Mouse (Mus musculus): ENCODE results near the gene Fam167b. TPM values are rescaled to one million over a fixed set of nuclear protein-coding genes. Genes with fewer than 3 reads are reported as not detected.

Gene Fam167b
- polyA plus RNA-seq, 1 experiment from 2014 or later = 1.4 TPM

DNA sequence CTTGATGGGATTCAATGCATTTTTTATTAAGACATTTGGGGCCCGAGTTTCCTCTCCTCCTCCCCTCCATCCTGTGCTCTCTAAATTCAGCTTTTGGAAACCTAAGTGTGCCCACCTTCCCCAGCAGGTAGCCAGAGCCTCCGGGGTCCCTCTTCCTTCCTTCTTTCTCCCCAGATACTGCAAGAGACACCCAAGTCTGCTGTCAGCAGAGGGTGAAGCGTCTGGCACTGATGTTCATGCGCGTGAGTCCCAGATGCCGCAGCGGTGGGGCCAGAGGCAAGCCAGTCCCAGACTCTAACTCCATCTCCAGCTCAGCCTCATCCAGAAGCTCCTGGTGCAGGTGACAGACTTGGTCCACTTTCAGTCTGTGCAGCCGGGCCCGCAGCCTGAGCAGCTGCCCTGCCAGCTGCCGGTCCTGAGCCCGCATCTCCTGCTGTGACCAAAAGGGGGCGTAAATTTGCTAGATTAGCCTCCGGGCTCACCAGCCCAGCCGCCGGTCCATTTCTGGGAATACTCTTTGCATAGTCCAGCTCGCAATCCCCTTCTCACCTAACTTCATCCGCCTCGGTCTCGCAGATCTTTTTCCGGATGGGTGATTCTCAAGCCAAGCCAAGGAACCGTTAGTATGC is 1.4 kb downstream of the Fam167b start:
- Histone ChIP-seq H3K27ac (ENCODE audit: low read depth, low read length) (no peak overlapping the region), H3K9me3 (ENCODE audit: control insufficient read depth) (no peaks in the 10 kb centered on the region), H3K36me3 (ENCODE audit: control insufficient read depth, insufficient read depth) (no peaks in the 10 kb centered on the region), H3K27me3 (replicated peaks; ENCODE audit: control insufficient read depth, insufficient read depth, low read length) (no peaks in the 10 kb centered on the region), H3K4me3 (ENCODE audit: low read depth, low read length) (no peak overlapping the region), H3K9ac (ENCODE audit: low read depth, low read length) (no peak overlapping the region), H3K4me2 (replicated peaks; ENCODE audit: low read depth) (no peak overlapping the region; the same call in 1 of the 2 replicates), H3K4me1 (replicated peaks; ENCODE audit: control insufficient read depth, insufficient read depth, low read length) (no peaks in the 10 kb centered on the region)
- 33% methylated on average over 21 of the region's 21 CpGs for WGBS
- ATAC-seq = 0 out of 2 replicates have a peak, but pooled peaks have one; percentile 45
- TF ChIP-seq CTCF (IDR thresholded peaks at IDR 0.05; ENCODE audit: low read depth) = peak; percentile 73

DNA sequence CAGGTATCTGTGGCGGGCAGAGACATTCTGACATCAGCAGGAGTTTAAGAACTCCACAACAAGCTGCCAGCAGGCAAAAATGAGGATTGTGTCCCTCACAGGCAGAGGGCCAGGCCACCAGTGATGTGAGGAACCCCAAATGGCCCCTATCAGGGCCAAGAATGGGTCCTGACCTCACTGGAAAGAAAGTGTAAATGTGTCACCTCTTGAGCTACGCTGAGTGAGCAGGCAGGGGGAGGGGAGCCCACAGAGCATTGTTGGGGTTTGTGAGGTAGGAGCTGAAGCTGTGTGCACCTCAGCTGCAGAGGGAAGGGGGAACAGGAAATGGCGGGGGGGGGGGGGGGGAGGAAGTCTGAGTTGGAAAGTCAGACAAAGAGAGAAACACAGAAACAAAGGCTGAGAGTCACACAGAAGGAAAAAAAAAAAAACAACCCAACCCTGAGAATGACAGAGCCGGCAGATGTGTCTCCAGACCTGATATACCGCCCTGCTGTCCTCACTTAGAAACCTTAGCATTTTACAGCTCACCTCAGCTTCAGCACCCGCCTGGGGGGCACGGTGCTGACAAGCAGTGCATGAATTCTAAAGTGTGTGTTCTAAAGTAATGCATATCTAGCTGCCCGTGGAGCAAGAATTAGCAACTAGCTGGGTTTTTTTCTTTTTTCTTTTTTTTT is 3.0 kb downstream of the Fam167b start:
- no peak overlapping the region for H3K4me2 ChIP-seq (replicated peaks; ENCODE audit: low read depth)
- no peak overlapping the region for H3K9ac ChIP-seq (ENCODE audit: low read depth, low read length)
- H3K4me3 ChIP-seq (ENCODE audit: low read depth, low read length) = no peak overlapping the region
- no peaks in the 10 kb centered on the region for H3K27me3 ChIP-seq (replicated peaks; ENCODE audit: control insufficient read depth, insufficient read depth, low read length)
- TF ChIP-seq CTCF (IDR thresholded peaks at IDR 0.05; ENCODE audit: low read depth) = no peak
- no peaks in the 10 kb centered on the region for H3K36me3 ChIP-seq (ENCODE audit: control insufficient read depth, insufficient read depth)
- no peaks in the 10 kb centered on the region for H3K9me3 ChIP-seq (ENCODE audit: control insufficient read depth)
- no peak overlapping the region for H3K27ac ChIP-seq (ENCODE audit: low read depth, low read length)
- ATAC-seq = 0 out of 2 replicates have a peak, but pooled peaks have one; percentile 22
- H3K4me1 ChIP-seq (replicated peaks; ENCODE audit: control insufficient read depth, insufficient read depth, low read length) = no peaks in the 10 kb centered on the region
- 40% methylated on average over 7 of the region's 8 CpGs for WGBS

DNA sequence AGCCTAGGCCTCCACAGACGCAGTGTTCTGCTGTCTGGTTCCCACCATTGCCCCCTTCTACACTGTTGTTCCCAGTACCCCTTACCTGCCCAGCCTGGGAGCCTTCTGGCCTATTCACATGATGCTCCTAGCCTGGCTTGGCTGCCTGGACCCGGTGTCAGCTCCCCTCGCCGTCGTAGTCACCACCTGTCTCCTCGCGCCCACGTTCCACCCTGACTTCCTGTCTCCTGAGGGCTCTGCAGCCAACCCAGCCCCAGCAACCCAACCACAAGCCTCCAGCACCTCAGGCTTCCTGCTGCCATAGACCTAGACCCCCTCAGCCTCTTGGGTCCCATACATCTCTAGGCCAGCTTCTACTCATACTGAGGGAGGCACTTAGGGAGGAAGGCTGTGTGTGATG is 4.9 kb downstream of the Fam167b start, which contains the start of gene Lck:
Gene Lck (minus strand): TSS at position 212 of the 400 bp plus-strand sequence.
- Histone ChIP-seq H3K27me3 (replicated peaks; ENCODE audit: control insufficient read depth, insufficient read depth, low read length) (no peaks in the 10 kb centered on the region), H3K9me3 (ENCODE audit: control insufficient read depth) (no peaks in the 10 kb centered on the region), H3K4me2 (replicated peaks; ENCODE audit: low read depth) (no peak within 1 kb of the TSS), H3K9ac (ENCODE audit: low read depth, low read length) (no peak within 1 kb of the TSS), H3K27ac (ENCODE audit: low read depth, low read length) (no peak within 1 kb of the TSS), H3K4me1 (replicated peaks; ENCODE audit: control insufficient read depth, insufficient read depth, low read length) (no peaks in the 10 kb centered on the region), H3K4me3 (ENCODE audit: low read depth, low read length) (no peak within 1 kb of the TSS), H3K36me3 (ENCODE audit: control insufficient read depth, insufficient read depth) (no peaks in the 10 kb centered on the region)
- 84% methylated on average over 8 of the region's 8 CpGs for WGBS
- TF ChIP-seq CTCF (IDR thresholded peaks at IDR 0.05; ENCODE audit: low read depth) = no peak
- no peak for ATAC-seq

DNA sequence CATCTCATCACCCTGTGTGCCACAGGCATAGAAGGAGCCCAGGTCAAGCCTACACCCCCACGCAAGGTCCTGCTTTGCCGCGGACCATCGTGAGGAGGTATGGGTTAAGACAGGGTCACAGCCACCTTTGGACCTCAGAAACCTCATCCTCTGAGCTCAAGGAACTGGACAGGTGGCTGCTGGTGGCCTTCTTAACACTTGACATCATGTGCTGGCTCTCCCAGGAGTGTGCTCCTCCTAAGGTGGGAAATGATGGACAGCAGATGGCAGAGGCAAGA is 5.3 kb downstream of the Fam167b start:
- Histone ChIP-seq H3K4me1 (replicated peaks; ENCODE audit: control insufficient read depth, insufficient read depth, low read length) (no peaks in the 10 kb centered on the region), H3K27me3 (replicated peaks; ENCODE audit: control insufficient read depth, insufficient read depth, low read length) (no peaks in the 10 kb centered on the region), H3K9ac (ENCODE audit: low read depth, low read length) (no peak overlapping the region), H3K36me3 (ENCODE audit: control insufficient read depth, insufficient read depth) (no peaks in the 10 kb centered on the region), H3K4me3 (ENCODE audit: low read depth, low read length) (no peak overlapping the region), H3K4me2 (replicated peaks; ENCODE audit: low read depth) (no peak overlapping the region), H3K9me3 (ENCODE audit: control insufficient read depth) (no peaks in the 10 kb centered on the region), H3K27ac (ENCODE audit: low read depth, low read length) (no peak overlapping the region)
- 97% methylated on average over 4 of the region's 4 CpGs for WGBS
- ATAC-seq = no peak
- TF ChIP-seq CTCF (IDR thresholded peaks at IDR 0.05; ENCODE audit: low read depth) = no peak

DNA sequence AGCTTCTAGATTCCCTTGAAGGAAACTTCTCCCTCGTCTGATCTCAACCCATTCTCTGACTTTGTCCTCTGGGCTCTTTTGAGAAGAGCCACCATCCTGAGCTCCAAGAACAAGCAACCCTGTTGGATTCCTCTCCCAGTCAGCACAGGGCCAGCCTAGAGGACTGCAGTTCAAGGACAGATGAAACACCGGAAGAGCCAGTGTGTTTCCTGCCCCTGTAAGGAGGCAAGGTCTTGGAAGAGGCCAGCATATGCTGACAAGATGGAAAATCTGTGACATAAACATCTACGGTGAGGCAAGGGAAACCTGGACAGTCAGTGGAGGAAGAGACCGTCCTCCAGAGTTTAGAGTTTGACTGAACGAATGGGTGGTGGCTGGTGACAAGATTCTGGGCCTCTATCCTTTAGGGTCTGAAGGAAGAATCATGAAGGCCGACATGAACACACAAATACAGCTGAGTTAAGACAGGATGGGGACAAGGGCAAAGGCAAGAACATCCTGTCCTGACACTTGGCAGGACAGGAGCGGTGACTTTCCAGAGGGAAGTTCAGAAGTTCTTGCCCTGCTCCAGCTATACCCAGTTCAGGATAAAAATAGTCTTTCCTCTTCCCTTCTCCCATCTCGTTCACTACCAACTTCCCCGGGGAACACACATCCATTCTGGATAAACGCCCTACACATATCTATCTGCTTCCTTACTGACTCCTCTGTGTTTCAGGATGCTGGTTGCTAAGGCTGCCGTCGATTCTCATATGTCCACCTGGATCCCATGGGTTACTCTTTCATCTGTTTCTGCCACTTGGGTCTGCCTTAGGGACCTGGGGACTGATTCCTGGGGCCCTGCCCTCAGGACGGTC is 5.9 kb downstream of the Fam167b start:
- no peak for TF ChIP-seq CTCF (IDR thresholded peaks at IDR 0.05; ENCODE audit: low read depth)
- H3K27me3 ChIP-seq (replicated peaks; ENCODE audit: control insufficient read depth, insufficient read depth, low read length) = no peaks in the 10 kb centered on the region
- H3K36me3 ChIP-seq (ENCODE audit: control insufficient read depth, insufficient read depth) = no peaks in the 10 kb centered on the region
- H3K4me1 ChIP-seq (replicated peaks; ENCODE audit: control insufficient read depth, insufficient read depth, low read length) = no peaks in the 10 kb centered on the region
- WGBS = 77% methylated on average over 13 of the region's 13 CpGs
- no peak for ATAC-seq
- no peak overlapping the region for H3K4me2 ChIP-seq (replicated peaks; ENCODE audit: low read depth)
- H3K9me3 ChIP-seq (ENCODE audit: control insufficient read depth) = no peaks in the 10 kb centered on the region
- H3K9ac ChIP-seq (ENCODE audit: low read depth, low read length) = no peak overlapping the region
- H3K27ac ChIP-seq (ENCODE audit: low read depth, low read length) = no peak overlapping the region
- no peak overlapping the region for H3K4me3 ChIP-seq (ENCODE audit: low read depth, low read length)

DNA sequence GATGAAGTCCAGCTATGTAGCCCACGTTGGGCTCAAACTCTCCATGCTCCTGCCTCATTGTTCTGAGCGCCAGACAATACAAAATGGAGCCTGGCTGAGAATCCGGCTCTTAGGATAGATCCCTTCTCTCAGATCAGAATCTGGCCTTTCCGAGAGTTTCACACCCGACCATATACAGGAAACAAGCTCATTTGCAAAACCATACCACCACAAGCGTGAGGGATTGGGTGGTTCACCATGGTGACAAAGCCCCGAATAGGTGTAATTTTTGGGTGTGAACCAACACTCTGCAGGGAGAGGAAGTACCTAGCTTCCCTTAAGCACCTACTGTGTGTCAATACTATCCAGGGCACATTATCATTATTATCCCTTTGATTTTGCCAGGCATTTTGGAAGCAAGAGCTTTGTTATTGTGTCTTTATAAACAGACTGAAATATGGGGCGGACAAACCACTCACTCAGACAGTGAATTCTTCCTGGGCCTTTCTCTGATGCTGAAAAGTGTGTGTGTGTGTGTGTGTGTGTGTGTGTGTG is 6.7 kb downstream of the Fam167b start:
- H3K9me3 ChIP-seq (ENCODE audit: control insufficient read depth) = no peaks in the 10 kb centered on the region
- no peaks in the 10 kb centered on the region for H3K27me3 ChIP-seq (replicated peaks; ENCODE audit: control insufficient read depth, insufficient read depth, low read length)
- WGBS = 77% methylated on average over 8 of the region's 8 CpGs
- no peak for TF ChIP-seq CTCF (IDR thresholded peaks at IDR 0.05; ENCODE audit: low read depth)
- no peak overlapping the region for H3K4me2 ChIP-seq (replicated peaks; ENCODE audit: low read depth)
- no peaks in the 10 kb centered on the region for H3K36me3 ChIP-seq (ENCODE audit: control insufficient read depth, insufficient read depth)
- ATAC-seq = no peak
- H3K27ac ChIP-seq (ENCODE audit: low read depth, low read length) = no peak overlapping the region
- H3K4me3 ChIP-seq (ENCODE audit: low read depth, low read length) = no peak overlapping the region
- H3K9ac ChIP-seq (ENCODE audit: low read depth, low read length) = no peak overlapping the region
- no peaks in the 10 kb centered on the region for H3K4me1 ChIP-seq (replicated peaks; ENCODE audit: control insufficient read depth, insufficient read depth, low read length)

All from intestine, postnatal 0 days (tissue).